Mouse (Mus musculus): ENCODE results near the gene Reps1.

Reps1 gene

GRCm38 (mm10) chr10:18139615-18140014, 84.0 kb downstream of the Reps1 start:
- DNase-seq (ENCODE audit: low spot score in 2 of 2) = no peak

- DNase-seq (ENCODE audit: low spot score in 2 of 2) = no peak
Observed at GRCm38 (mm10) chr10:18141389-18141788, 85.7 kb downstream of the Reps1 start.

DNA sequence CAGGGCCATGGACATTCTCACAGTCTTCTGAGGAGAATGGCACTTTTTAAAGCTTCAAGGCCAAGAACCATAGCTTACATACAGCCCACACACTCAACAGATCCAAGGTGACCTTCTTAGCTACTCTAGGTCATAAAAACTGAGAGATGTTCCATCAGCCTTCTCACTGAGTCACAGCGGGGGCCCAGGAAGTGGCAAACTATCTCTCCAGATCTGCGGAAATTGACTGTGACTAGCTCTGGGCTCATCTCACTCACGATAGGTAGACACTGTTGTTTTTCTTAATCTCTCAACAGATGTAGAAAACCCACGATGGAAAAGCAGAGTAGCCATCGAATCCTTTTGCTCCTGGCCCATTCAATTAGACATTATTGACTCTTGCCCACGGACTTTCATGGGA, 86.6 kb downstream of the Reps1 start:
- DNase-seq (ENCODE audit: low spot score in 2 of 2) = no peak

- no peak for DNase-seq (ENCODE audit: low spot score in 2 of 2)
Observed at GRCm38 (mm10) chr10:18147224-18147623, 91.6 kb downstream of the Reps1 start.

- no peak for DNase-seq (ENCODE audit: low spot score in 2 of 2)
Observed at GRCm38 (mm10) chr10:18162435-18162971, 106.8 kb downstream of the Reps1 start.

All from frontal cortex, postnatal 36 days (tissue).